Mouse (Mus musculus): ENCODE results near the gene Barhl1. TPM values are rescaled to one million over a fixed set of nuclear protein-coding genes. Genes with fewer than 3 reads are reported as not detected.
A peak's percentile ranks its signal among the peaks of the same experiment; 100 is the strongest.

Gene Barhl1
- polyA plus RNA-seq, 1 experiment from 2014 or later: 0.83 TPM

DNA sequence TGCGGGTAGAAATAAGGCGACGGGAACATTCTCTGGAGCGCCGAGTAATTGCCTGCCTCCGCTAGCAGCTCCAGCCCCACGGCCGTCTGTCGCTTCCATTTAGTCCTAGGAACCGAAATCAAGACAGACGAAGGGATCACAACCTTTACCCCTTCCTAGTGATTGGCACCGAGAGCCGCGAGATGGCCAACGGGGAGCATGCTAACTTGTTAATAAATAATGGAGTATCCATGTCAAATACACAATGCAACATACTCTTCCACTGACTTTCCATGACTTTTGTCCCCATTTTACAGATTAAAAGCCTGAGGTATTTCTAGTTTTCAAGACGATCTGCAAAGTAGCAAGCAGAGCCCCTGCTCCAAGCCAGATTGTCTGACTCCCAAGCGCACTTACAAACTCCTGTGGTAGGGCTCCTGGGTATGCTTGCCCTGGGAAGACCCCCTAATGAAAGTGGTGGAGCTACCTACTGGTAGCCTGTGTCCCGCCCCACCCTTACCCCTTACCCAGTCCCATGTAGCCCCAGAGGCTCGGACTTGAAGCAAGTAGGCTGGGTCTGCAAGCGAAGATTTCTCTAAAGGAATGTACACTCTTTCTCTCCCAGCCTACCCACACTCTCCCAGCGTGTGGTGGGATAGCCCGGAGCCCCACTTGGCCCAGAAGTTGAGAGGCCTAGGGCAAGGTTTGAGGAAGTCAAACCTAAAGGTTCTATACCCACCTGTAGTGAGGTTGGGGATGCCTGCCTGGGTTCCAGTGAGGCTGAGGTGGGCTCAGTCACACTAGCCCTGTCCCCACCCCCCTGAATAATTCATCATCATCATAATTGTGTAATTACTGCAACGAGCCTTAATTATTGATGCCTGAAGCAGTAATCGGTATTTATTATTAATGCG is 6.4 kb downstream of the Barhl1 start:
- no peaks in the 10 kb centered on the region for H3K9me3 ChIP-seq (replicated peaks; ENCODE audit: control insufficient read depth, low read length)
- H3K4me3 ChIP-seq (ENCODE audit: low read depth, low read length): no peak overlapping the region
- no peaks in the 10 kb centered on the region for H3K36me3 ChIP-seq (replicated peaks; ENCODE audit: control insufficient read depth, insufficient read depth, low read depth, low read length)
- H3K27me3 ChIP-seq (ENCODE audit: control insufficient read depth, insufficient read depth, low read length): peaks cover 85% of the 10 kb centered on the region
- no peak overlapping the region for H3K27ac ChIP-seq (replicated peaks; ENCODE audit: low read depth, low read length)
- DNase-seq (ENCODE audit: low spot score) (no peak), ATAC-seq (replicated peaks; ENCODE audit: insufficient number of reproducible peaks, low FRiP score, low TSS enrichment, low read depth) (no peak)
- H3K4me1 ChIP-seq (ENCODE audit: control insufficient read depth, insufficient read depth, low read length): peaks cover 9% of the 10 kb centered on the region
- no peak overlapping the region for H3K4me2 ChIP-seq (ENCODE audit: low read depth, low read length)
- WGBS: 4% methylated on average over 25 of the region's 25 CpGs
- no peak overlapping the region for H3K9ac ChIP-seq (replicated peaks; ENCODE audit: low read length)

DNA sequence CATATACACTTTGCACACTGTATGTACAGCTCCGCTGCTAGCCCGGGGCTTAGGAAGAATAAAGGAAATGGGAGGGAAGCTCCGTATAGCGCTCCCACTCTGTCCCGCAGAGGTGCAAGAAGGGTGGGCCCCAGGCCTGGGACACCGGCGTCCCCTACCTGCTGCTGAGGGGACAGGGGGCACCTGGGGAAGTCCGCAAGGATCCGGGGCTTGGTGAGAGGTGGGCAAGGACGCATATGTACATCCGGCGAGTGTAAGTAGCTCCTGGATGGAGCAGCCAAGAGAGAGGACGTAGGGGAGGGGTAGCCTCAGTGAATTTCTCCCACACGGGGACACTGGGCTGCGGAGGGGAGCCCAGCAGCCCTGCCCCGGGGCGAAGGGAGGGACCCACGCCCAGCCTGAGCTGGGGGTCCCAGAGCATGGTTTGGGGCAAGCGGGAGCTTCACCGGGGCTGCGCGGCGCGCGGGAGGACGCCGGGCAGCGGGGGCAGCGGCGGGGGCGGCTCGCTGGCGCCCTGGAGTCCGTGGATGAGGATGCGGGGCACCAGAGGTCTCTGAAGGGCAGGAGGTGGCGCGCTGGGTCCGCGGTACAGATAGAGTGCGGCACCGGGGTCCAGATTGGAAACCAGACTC is 7.2 kb downstream of the Barhl1 start:
- no peaks in the 10 kb centered on the region for H3K9me3 ChIP-seq (replicated peaks; ENCODE audit: control insufficient read depth, low read length)
- WGBS: under 1% methylated on average over 41 of the region's 41 CpGs
- H3K27ac ChIP-seq (replicated peaks; ENCODE audit: low read depth, low read length): no peak overlapping the region
- H3K4me3 ChIP-seq (ENCODE audit: low read depth, low read length): no peak overlapping the region
- H3K36me3 ChIP-seq (replicated peaks; ENCODE audit: control insufficient read depth, insufficient read depth, low read depth, low read length): no peaks in the 10 kb centered on the region
- ATAC-seq (replicated peaks; ENCODE audit: insufficient number of reproducible peaks, low FRiP score, low TSS enrichment, low read depth): no peak
- no peak for DNase-seq (ENCODE audit: low spot score)
- no peak overlapping the region; the same call in 1 of the 2 replicates for H3K4me2 ChIP-seq (ENCODE audit: low read depth, low read length)
- H3K4me1 ChIP-seq (ENCODE audit: control insufficient read depth, insufficient read depth, low read length): peaks cover 9% of the 10 kb centered on the region
- peaks cover 78% of the 10 kb centered on the region for H3K27me3 ChIP-seq (ENCODE audit: control insufficient read depth, insufficient read depth, low read length)
- no peak overlapping the region for H3K9ac ChIP-seq (replicated peaks; ENCODE audit: low read length)

DNA sequence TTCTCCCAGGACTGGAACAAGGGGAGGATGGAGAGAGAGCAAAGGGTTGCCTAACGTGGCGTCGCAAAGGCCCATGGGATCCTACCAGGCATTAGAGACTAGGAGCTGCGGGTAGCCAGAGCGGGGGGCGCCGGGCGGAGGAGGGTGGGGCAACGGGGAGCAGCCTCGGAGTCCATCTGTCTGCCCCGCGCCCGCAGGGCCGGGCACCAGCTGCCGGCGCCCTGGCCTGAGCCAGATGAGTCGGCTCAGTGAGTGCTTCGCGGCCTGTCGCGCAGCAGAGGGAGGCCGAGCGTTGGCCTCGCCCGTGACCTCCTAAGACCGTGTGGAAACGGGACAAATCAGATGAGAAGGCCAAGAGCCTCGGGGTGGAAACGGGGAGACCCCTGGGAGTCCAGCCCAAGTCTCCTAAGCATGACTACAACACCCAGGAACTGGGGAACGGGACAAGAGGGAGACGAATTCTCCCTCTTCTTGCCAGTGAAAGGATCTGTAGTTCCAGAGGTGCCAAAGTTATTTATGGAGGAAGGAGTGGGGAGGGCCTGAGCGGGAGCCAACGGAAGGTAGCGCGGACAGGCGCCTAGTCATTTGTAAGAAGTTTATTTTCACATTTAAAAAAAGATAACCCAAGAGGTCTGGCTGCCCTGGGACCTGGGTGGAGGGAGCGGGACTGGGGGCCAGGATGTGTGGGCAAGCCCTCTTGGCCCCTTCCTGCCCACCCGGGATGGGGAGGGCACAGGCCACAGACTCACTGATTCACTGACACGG is 7.9 kb downstream of the Barhl1 start:
- H3K4me1 ChIP-seq (ENCODE audit: control insufficient read depth, insufficient read depth, low read length): peaks cover 9% of the 10 kb centered on the region
- no peak; the same call in 1 of the 2 replicates for ATAC-seq (replicated peaks; ENCODE audit: insufficient number of reproducible peaks, low FRiP score, low TSS enrichment, low read depth)

DNA sequence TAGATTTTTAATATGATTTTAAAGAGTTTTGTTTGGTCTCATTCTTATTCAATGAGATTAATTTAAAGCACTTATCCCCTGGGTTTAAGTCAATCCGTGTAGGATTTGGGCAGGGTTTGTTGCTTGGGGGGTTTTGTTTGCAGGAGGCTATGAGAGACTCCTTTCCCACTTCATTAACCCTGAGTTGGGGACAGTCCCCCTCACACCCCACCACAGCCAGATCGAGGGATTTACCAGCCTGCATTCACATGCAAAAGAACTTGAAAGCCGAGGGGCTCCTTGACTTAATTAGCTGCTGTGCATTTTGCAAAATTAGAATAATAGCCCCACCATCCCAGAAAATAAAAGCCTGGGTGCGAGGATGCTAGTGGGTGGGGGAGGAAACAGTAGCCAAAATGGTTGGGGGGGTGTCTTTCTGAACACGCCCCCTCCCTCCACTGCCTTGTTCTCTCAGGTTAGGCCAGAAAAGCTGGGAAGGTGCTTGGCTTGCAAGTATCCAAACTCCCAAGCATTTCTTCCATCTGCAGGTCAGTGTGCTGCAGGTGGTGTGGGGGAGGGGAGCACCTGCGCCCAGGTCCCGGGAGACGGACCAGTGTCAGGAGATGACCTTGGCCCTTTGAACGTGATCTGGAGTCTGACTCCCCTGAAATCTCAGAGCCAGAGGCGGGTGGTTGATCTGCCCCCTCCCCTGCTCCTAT is 8.6 kb downstream of the Barhl1 start:
- Histone ChIP-seq H3K9me3 (replicated peaks; ENCODE audit: control insufficient read depth, low read length) (no peaks in the 10 kb centered on the region), H3K27me3 (ENCODE audit: control insufficient read depth, insufficient read depth, low read length) (peaks cover 64% of the 10 kb centered on the region), H3K27ac (replicated peaks; ENCODE audit: low read depth, low read length) (no peak overlapping the region), H3K9ac (replicated peaks; ENCODE audit: low read length) (no peak overlapping the region), H3K4me3 (ENCODE audit: low read depth, low read length) (no peak overlapping the region), H3K4me2 (ENCODE audit: low read depth, low read length) (no peak overlapping the region), H3K36me3 (replicated peaks; ENCODE audit: control insufficient read depth, insufficient read depth, low read depth, low read length) (no peaks in the 10 kb centered on the region), H3K4me1 (ENCODE audit: control insufficient read depth, insufficient read depth, low read length) (peaks cover 9% of the 10 kb centered on the region)
- no peak for DNase-seq (ENCODE audit: low spot score)
- ATAC-seq (replicated peaks; ENCODE audit: insufficient number of reproducible peaks, low FRiP score, low TSS enrichment, low read depth): no peak
- 2% methylated on average over 10 of the region's 10 CpGs for WGBS

More for the DNA sequence above, 7.9 kb downstream of the Barhl1 start:
- H3K9ac ChIP-seq (replicated peaks; ENCODE audit: low read length): no peak overlapping the region
- peaks cover 70% of the 10 kb centered on the region for H3K27me3 ChIP-seq (ENCODE audit: control insufficient read depth, insufficient read depth, low read length)
- no peak overlapping the region for H3K27ac ChIP-seq (replicated peaks; ENCODE audit: low read depth, low read length)
- H3K36me3 ChIP-seq (replicated peaks; ENCODE audit: control insufficient read depth, insufficient read depth, low read depth, low read length): no peaks in the 10 kb centered on the region
- 1% methylated on average over 38 of the region's 39 CpGs for WGBS
- H3K4me2 ChIP-seq (ENCODE audit: low read depth, low read length): 0 out of 2 replicates have a peak overlapping the region, but pooled peaks have one; percentile 27
- no peak for DNase-seq (ENCODE audit: low spot score)
- no peak overlapping the region for H3K4me3 ChIP-seq (ENCODE audit: low read depth, low read length)
- no peaks in the 10 kb centered on the region for H3K9me3 ChIP-seq (replicated peaks; ENCODE audit: control insufficient read depth, low read length)

DNA sequence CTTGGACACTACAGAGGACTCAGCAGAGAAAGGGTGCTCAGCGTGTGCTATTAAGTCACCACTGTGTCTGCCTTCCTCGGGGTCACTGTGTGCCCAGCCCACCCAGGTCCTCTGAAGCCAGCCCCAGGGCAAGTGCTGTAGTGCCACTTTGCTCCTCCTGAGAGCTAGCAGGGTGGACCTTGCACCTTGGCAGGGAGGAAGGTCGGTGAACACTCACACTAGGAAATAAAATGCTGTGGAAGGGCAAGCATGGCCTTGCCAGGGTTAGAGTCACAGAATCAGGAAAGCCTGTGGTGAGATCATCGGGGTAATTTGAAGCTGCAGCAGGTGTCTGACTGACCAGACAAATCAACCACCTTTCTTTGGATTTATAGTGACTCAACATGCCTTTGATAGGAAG is 10.9 kb downstream of the Barhl1 start:
- Histone ChIP-seq H3K9me3 (replicated peaks; ENCODE audit: control insufficient read depth, low read length) (no peaks in the 10 kb centered on the region), H3K4me1 (ENCODE audit: control insufficient read depth, insufficient read depth, low read length) (peaks cover 9% of the 10 kb centered on the region), H3K36me3 (replicated peaks; ENCODE audit: control insufficient read depth, insufficient read depth, low read depth, low read length) (no peaks in the 10 kb centered on the region), H3K27me3 (ENCODE audit: control insufficient read depth, insufficient read depth, low read length) (peaks cover 42% of the 10 kb centered on the region), H3K4me2 (ENCODE audit: low read depth, low read length) (no peak overlapping the region), H3K9ac (replicated peaks; ENCODE audit: low read length) (no peak overlapping the region), H3K4me3 (ENCODE audit: low read depth, low read length) (no peak overlapping the region), H3K27ac (replicated peaks; ENCODE audit: low read depth, low read length) (no peak overlapping the region)
- DNase-seq (ENCODE audit: low spot score) (no peak), ATAC-seq (replicated peaks; ENCODE audit: insufficient number of reproducible peaks, low FRiP score, low TSS enrichment, low read depth) (no peak)
- 60% methylated on average over 4 of the region's 4 CpGs for WGBS

DNA sequence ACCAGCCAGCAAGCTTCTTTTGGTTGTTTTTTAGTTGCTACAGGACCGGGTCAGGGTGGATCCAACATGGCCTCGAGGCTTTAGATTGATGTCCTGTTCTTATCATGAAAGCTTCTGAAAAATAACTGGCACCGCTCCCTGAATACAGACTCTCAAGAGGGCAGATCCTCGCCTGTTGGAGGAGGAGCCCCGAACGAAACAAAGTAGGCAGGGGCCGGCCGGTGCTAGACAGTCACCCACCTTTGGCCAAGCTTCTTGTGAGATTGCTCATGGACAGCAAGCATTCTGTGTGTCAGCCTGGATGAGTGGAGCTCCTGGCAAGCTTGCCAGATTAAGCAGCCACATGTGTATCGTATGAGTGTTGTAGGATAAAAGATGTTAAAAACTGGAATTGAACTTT is 11.7 kb downstream of the Barhl1 start:
- DNase-seq (ENCODE audit: low spot score): no peak
- H3K9ac ChIP-seq (replicated peaks; ENCODE audit: low read length): no peak overlapping the region
- H3K27me3 ChIP-seq (ENCODE audit: control insufficient read depth, insufficient read depth, low read length): peaks cover 34% of the 10 kb centered on the region
- no peak overlapping the region for H3K4me3 ChIP-seq (ENCODE audit: low read depth, low read length)
- H3K4me1 ChIP-seq (ENCODE audit: control insufficient read depth, insufficient read depth, low read length): peaks cover 9% of the 10 kb centered on the region
- no peak overlapping the region for H3K27ac ChIP-seq (replicated peaks; ENCODE audit: low read depth, low read length)
- no peaks in the 10 kb centered on the region for H3K36me3 ChIP-seq (replicated peaks; ENCODE audit: control insufficient read depth, insufficient read depth, low read depth, low read length)
- no peak overlapping the region for H3K4me2 ChIP-seq (ENCODE audit: low read depth, low read length)
- no peak for ATAC-seq (replicated peaks; ENCODE audit: insufficient number of reproducible peaks, low FRiP score, low TSS enrichment, low read depth)
- H3K9me3 ChIP-seq (replicated peaks; ENCODE audit: control insufficient read depth, low read length): no peaks in the 10 kb centered on the region
- 86% methylated on average over 9 of the region's 9 CpGs for WGBS

DNA sequence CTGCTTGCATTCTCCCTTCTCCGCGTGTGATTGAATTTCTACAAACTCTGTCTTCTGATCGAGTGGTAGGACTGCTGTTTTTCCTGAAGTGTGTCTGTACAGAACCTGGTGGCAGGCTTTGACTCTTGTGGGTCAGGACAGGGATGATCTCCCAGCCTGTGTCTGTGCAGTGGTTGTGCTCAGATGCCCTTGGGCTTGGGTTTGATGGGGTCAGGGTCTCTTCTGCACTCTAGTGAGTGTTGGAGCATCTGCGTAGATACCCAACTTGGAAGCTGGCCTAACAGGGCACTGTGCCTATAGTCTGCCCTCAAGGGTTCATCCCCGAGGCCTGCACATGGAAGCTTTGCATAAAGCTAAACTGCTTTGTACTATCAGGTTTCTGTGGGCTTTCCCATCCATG is 12.6 kb downstream of the Barhl1 start:
- Histone ChIP-seq H3K4me2 (ENCODE audit: low read depth, low read length) (no peak overlapping the region), H3K27ac (replicated peaks; ENCODE audit: low read depth, low read length) (no peak overlapping the region), H3K27me3 (ENCODE audit: control insufficient read depth, insufficient read depth, low read length) (peaks cover 25% of the 10 kb centered on the region), H3K4me3 (ENCODE audit: low read depth, low read length) (no peak overlapping the region), H3K9me3 (replicated peaks; ENCODE audit: control insufficient read depth, low read length) (no peaks in the 10 kb centered on the region), H3K9ac (replicated peaks; ENCODE audit: low read length) (no peak overlapping the region), H3K36me3 (replicated peaks; ENCODE audit: control insufficient read depth, insufficient read depth, low read depth, low read length) (no peaks in the 10 kb centered on the region), H3K4me1 (ENCODE audit: control insufficient read depth, insufficient read depth, low read length) (peaks cover 6% of the 10 kb centered on the region)
- ATAC-seq (replicated peaks; ENCODE audit: insufficient number of reproducible peaks, low FRiP score, low TSS enrichment, low read depth) (no peak), DNase-seq (ENCODE audit: low spot score) (no peak)
- WGBS: 83% methylated on average over 5 of the region's 5 CpGs
